Mouse (Mus musculus) forebrain, embryonic 13.5 days (tissue): ENCODE results near the gene Hspa4. TPM values are rescaled to one million over a fixed set of nuclear protein-coding genes. Genes with fewer than 3 reads are reported as not detected.
"Not testable (repeated sequence)": the region's sequence is repeated elsewhere in the genome, so short reads cannot be mapped to it uniquely, and the experiment has no call there.

Experiments
- ATAC-seq: fragments of 200-750 bp; cut with Nextera tagmentation; 2 replicates; pipeline ENCODE4 v1.8.0; 2017
- H3K27ac ChIP-seq: fragments of 300-500 bp; sonication (generic); 2 replicates; pipeline ENCODE4 v1.5.1; 2015; ENCODE audit warnings: inconsistent platforms, mild to moderate bottlenecking, moderate library complexity
- H3K27me3 ChIP-seq: fragments of 300-500 bp; sonication (generic); 2 replicates; pipeline ENCODE4 v1.6.1; 2015; ENCODE audit warnings: mild to moderate bottlenecking, inconsistent platforms
- H3K36me3 ChIP-seq: fragments of 300-500 bp; sonication (generic); 2 replicates; pipeline ENCODE4 v1.6.1; 2015; ENCODE audit warnings: mild to moderate bottlenecking, inconsistent platforms; ENCODE audit not compliant: poor library complexity, severe bottlenecking
- H3K4me1 ChIP-seq: fragments of 300-500 bp; sonication (generic); 2 replicates; pipeline ENCODE4 v1.6.1; 2015; ENCODE audit warnings: inconsistent platforms
- H3K4me2 ChIP-seq: fragments of 300-500 bp; sonication (generic); 2 replicates; pipeline ENCODE4 v1.6.1; 2015; ENCODE audit warnings: inconsistent platforms, mild to moderate bottlenecking, moderate library complexity
- H3K4me3 ChIP-seq: fragments of 300-500 bp; sonication (generic); 2 replicates; pipeline ENCODE4 v1.5.1; 2015; ENCODE audit warnings: mild to moderate bottlenecking, inconsistent platforms
- H3K9ac ChIP-seq: fragments of 300-500 bp; sonication (generic); 2 replicates; pipeline ENCODE4 v1.6.1; 2015; ENCODE audit warnings: mild to moderate bottlenecking, inconsistent platforms
- H3K9me3 ChIP-seq: fragments of 300-500 bp; sonication (generic); replicated peaks from 2 replicates; pipeline ENCODE4 v1.6.1; 2016; ENCODE audit warnings: inconsistent platforms
- WGBS: fragments of 180-500 bp; shearing (Covaris S2); methylation state at CpG from one replicate; pipeline ENCODE4 v1.1.7; 2015; 5-methylcytosine and 5-hydroxymethylcytosine counted together
- polyA plus RNA-seq: library from polyadenylated mRNA; unstranded; fragments of >200 nt; fragmentation: Nextera tagmentation; extraction: Ambion mirVana; gene quantifications from 2 replicates; pipeline ENCODE4 v1.2.1, GENCODE M21; 2015

Gene Hspa4
- 62.7 and 67.2 TPM in 2 replicates for polyA plus RNA-seq

DNA sequence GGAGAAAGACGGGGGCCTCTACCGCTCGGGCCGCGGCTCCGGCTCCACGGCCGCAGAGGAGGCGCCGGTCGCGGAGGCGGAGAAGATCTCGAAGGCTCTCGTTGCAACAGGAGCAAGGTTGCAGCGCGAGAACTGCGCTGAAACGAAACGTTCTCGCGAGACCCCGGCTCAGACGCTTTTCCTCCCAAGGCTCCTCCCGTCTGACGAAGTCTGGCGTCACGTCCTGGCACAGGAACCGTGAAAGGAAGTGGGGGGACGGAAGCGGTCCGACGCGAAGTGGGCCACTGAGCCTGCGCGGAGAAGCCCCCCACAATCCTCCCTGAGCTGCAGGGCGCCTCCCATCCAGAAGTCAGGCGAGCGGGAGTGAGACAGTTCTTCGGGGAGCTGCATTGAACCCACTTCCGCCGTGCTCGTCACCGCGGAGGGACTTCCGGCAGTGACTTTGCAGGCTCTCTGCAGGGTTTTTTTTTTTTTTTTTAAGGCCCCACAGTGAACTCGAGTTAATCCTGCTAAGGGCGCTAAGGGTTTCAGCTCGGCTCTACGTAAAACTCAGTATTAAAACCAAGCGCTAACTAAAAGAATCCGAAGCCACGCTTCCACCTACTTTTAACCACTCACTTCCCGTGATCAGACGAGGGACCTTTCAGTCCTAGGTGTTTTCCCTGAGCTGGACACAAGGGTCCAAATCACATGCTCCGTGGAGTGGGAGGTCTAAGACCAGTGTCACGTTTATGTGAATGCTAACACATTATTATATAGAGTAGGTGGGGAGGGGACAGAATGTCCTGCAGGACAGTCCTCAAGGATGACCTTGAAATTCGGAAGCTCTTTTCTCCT, at the start of gene Hspa4:
TSS of gene Hspa4 (minus strand) at position 128 of the 837 bp plus-strand sequence.
- Histone ChIP-seq H3K27me3 (no peaks in the 10 kb centered on the region), H3K4me3 (peak within 1 kb of the TSS; percentile 98), H3K4me2 (peak within 1 kb of the TSS; percentile 84), H3K9me3 (no peaks in the 10 kb centered on the region), H3K27ac (peak within 1 kb of the TSS; percentile 96), H3K4me1 (peaks cover 33% of the 10 kb centered on the region), H3K36me3 (peaks cover 3% of the 10 kb centered on the region; the same call in 1 of the 2 replicates), H3K9ac (peak within 1 kb of the TSS; percentile 98)
- ATAC-seq: peak; percentile 98
- under 1% methylated on average over 58 of the region's 58 CpGs for WGBS

DNA sequence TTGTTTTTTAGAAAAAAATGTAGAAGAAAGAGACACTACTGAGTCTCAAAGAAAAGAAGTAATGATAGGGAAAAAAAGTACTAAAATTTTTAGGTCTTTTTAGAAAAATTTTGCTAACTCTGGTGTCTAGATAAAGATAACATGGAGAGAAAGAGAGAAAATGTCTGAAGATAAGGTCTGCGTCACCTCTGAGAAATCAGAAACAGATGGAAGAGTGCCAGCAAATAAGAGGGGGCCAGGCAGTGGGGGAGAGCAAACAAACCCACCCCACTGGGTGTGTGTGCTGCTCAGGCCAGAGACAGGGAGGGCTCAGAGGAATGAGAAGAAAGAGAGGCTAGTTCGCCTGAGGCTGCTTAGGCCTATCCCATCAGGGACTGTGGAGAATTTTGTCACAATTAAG, 45.5 kb upstream of the Hspa4 start:
- H3K36me3 ChIP-seq: no peaks in the 10 kb centered on the region
- H3K9me3 ChIP-seq: no peaks in the 10 kb centered on the region
- H3K4me2 ChIP-seq: no peak overlapping the region
- H3K27ac ChIP-seq: no peak overlapping the region
- no peak overlapping the region for H3K4me3 ChIP-seq
- no peaks in the 10 kb centered on the region for H3K27me3 ChIP-seq
- 68% methylated on average over 2 of the region's 2 CpGs for WGBS
- H3K4me1 ChIP-seq: no peaks in the 10 kb centered on the region
- no peak for ATAC-seq
- no peak overlapping the region for H3K9ac ChIP-seq

DNA sequence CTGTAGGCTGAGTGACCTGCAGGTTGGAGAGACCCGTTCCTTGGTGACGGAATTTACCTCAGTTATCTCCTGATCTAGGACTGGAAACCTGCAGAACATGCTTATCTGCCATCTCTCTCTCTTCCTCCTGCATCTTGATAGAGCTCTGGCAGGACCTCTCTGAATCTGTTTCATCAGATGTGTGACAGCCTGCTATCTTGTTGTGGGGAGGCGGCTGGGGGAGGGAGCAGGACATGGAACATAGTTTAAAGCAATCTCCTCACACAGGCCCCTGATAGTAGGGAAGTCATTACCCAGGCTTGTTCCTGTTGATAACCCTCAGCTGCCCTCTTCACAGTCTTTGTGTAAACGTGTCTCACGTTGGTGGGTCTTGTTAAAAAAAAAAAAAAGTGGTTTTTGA, 45.1 kb upstream of the Hspa4 start:
- Histone ChIP-seq H3K27ac (no peak overlapping the region), H3K4me2 (no peak overlapping the region), H3K9me3 (no peaks in the 10 kb centered on the region), H3K9ac (no peak overlapping the region), H3K36me3 (no peaks in the 10 kb centered on the region), H3K4me3 (no peak overlapping the region), H3K4me1 (no peaks in the 10 kb centered on the region), H3K27me3 (no peaks in the 10 kb centered on the region)
- WGBS: 55% methylated on average over 5 of the region's 5 CpGs
- ATAC-seq: no peak

DNA sequence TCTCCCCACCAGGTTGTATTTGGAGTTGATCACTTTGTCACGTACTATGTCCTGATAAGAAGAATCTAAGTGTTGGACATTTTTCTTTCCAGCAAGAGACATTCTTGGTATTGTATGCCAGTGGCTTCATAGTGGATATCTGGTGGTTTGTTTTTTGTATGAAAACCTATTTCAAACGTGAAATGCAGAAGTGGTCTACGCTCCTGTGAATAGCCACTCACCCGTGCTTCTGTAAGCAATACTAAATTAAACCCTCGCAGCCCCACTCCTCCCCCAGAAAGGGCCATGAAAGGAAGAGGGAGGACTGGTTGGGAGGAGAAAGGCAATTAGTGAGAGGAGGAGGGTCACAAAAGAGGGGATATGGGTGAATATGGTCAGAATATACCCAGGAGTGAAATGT, 42.5 kb upstream of the Hspa4 start:
- no peaks in the 10 kb centered on the region for H3K4me1 ChIP-seq
- ATAC-seq: no peak
- H3K27me3 ChIP-seq: no peaks in the 10 kb centered on the region
- H3K27ac ChIP-seq: no peak overlapping the region
- no peaks in the 10 kb centered on the region for H3K9me3 ChIP-seq
- no peaks in the 10 kb centered on the region for H3K36me3 ChIP-seq
- H3K9ac ChIP-seq: no peak overlapping the region
- 52% methylated on average over 5 of the region's 5 CpGs for WGBS
- no peak overlapping the region for H3K4me2 ChIP-seq
- H3K4me3 ChIP-seq: no peak overlapping the region

DNA sequence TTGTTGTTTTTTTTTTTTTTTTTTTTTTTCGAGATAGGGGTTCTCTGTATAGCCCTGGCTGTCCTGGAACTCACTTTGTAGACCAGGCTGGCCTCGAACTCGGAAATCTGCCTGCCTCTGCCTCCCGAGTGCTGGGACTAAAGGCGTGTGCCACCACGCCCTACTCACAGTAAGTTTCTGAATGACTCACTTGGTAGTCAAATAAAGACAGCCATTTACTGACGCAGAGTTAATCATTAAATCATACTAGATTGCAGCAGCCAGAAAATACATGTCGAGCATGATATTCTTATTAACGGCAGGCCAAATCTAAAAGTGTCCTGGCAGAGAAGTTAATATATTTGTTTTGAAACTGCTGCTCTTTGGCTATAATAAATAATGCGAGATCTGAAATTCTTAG, 40.8 kb upstream of the Hspa4 start:
- WGBS: 91% methylated on average over 9 of the region's 10 CpGs
- not testable (repeated sequence) for H3K36me3 ChIP-seq, ATAC-seq

DNA sequence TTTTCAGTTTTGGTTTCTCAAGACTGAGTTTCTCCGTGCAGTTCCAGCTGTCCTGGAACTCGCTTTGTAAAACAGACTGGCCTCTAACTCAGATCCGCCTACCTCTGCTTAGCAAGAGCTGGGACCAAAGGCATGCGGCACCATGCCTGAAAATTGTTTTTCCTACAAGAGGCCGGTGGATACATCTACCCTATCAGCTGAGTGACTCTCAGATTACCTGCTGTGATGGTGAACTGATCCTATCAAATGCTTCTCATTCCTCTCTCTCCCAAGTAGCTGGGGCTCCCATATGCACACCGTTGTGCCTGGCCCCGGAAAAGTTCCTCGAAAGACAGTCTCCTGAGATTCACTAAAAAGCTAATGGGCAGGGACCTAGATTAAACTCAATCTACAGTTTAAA, 37.4 kb upstream of the Hspa4 start:
- Histone ChIP-seq H3K9me3 (no peaks in the 10 kb centered on the region), H3K27ac (no peak overlapping the region), H3K36me3 (peaks cover 7% of the 10 kb centered on the region; the same call in 1 of the 2 replicates), H3K4me1 (no peaks in the 10 kb centered on the region), H3K4me3 (no peak overlapping the region), H3K27me3 (no peaks in the 10 kb centered on the region), H3K9ac (no peak overlapping the region), H3K4me2 (no peak overlapping the region)
- 73% methylated on average over 8 of the region's 8 CpGs for WGBS
- ATAC-seq: no peak

More for the DNA sequence above, 40.8 kb upstream of the Hspa4 start:
- not testable (repeated sequence) for H3K9ac ChIP-seq, H3K4me3 ChIP-seq, H3K4me2 ChIP-seq, H3K27ac ChIP-seq, H3K27me3 ChIP-seq, H3K9me3 ChIP-seq, H3K4me1 ChIP-seq

DNA sequence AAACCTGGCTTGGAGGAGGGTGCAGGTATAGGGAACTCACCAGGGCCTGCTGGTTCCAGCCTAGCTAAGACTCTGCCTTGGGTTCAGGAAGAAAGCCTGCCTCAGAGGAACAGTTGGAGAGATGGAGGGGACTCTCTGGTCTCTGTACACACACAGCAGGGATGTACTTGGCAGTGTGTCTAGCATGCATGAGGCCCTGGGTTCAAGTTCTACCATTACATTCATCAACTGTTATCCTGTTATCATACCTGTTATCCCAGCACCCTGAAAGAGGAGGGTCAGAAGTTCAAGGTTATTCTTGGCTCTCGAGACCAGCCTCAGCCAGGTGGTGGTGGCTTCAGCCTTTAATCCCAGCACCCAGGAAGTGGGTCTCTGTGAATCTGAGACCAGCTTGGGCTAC, 36.7 kb upstream of the Hspa4 start:
- no peak overlapping the region for H3K9ac ChIP-seq
- peaks cover 14% of the 10 kb centered on the region for H3K36me3 ChIP-seq
- H3K27me3 ChIP-seq: no peaks in the 10 kb centered on the region
- H3K4me3 ChIP-seq: no peak overlapping the region
- no peak overlapping the region for H3K4me2 ChIP-seq
- no peaks in the 10 kb centered on the region for H3K9me3 ChIP-seq
- H3K27ac ChIP-seq: no peak overlapping the region
- no peaks in the 10 kb centered on the region for H3K4me1 ChIP-seq
- WGBS: 85% methylated on average over 1 of the region's 1 CpGs
- ATAC-seq: no peak

DNA sequence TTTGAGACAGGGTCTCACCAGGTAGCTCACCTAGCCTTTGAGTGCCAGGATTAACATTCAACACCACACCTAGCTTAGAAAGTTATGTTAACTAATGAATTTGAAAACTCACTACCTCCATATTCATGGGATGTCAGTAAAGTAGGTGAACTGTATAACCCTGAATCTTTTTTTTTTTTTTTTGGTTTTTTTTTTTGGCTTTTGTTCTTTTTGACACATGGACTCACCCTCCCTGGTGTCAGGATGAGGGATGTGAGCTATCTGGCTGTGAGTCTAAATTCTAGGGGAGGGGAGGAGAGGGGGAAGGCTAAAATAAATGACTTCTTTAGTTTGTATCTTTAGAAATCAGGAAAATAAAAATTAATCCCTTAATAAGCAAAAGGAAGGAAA, 35.9 kb upstream of the Hspa4 start:
- H3K27me3 ChIP-seq: no peaks in the 10 kb centered on the region
- H3K36me3 ChIP-seq: peaks cover 22% of the 10 kb centered on the region
- H3K9me3 ChIP-seq: no peaks in the 10 kb centered on the region
- H3K4me1 ChIP-seq: no peaks in the 10 kb centered on the region
- no peak overlapping the region for H3K27ac ChIP-seq
- H3K4me3 ChIP-seq: no peak overlapping the region
- H3K4me2 ChIP-seq: no peak overlapping the region
- H3K9ac ChIP-seq: no peak overlapping the region
- ATAC-seq: no peak

DNA sequence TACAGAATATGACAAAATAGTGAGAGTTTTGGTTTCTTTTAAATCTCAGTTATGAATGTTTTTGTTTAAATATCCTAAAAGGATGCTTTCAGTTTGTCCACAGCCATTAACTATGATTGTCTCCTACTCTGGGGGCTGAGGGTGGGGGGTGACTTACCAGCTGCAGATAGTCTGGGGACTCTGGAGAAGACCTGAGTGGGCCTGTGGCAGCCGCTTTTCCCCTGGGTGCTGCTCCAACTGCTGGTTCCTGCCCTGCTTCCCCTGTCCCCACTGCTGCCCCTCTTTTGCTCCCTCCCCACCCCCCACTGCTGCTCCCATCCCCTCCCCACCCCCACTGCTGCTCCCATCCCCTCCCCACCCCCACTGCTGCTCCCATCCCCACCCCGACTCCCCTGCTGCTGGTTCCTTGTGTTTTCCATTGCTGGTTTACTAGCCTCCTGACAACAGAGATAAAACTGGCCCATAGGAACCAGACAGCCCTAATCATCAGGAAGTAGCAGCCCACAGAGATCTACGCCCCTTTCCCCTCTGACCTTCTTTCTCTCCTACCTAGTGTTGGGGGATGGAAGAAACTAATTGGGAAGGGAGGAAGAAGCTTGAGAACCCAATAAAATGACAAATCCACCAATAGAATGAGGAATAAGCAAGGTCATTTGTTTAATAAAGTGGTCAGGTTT, 35.4 kb upstream of the Hspa4 start:
- no peak overlapping the region for H3K4me2 ChIP-seq
- no peak overlapping the region for H3K9ac ChIP-seq
- 47% methylated on average over 3 of the region's 3 CpGs for WGBS
- H3K4me3 ChIP-seq: no peak overlapping the region
- H3K9me3 ChIP-seq: no peaks in the 10 kb centered on the region
- peaks cover 27% of the 10 kb centered on the region for H3K36me3 ChIP-seq
- no peaks in the 10 kb centered on the region for H3K4me1 ChIP-seq
- no peak for ATAC-seq
- H3K27me3 ChIP-seq: no peaks in the 10 kb centered on the region
- H3K27ac ChIP-seq: no peak overlapping the region

DNA sequence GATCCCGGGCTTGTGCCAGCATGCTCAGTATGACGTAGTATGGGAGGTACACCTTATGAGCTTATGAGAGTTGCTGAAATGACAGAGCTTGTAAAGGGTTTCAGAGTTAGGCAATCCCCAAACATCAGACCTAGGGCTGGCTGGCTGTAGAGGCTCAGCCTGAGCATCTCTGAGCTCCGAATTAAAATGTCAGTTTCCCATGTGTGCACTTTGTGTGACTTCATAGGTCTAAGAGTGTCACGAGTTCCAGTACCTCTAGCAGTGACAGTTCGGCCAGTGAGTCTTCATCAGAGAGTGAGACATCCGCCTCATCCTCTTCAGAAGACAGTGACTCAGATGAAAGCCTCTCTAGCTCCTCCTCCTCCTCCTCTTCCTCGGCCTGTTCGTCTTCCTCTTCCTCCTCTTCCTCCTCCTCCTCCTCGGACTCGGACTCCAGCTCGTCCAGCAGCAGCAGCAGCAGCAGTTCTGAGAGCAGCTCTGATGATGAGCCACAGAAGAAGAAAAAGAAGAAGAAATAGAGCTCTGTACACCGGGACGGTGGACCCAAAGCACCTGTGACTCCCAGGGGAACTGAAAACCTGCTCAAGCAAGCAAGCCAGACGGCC, 31.9 kb upstream of the Hspa4 start:
- Histone ChIP-seq H3K27ac (no peak overlapping the region), H3K27me3 (no peaks in the 10 kb centered on the region), H3K9ac (no peak overlapping the region), H3K36me3 (peaks cover 58% of the 10 kb centered on the region), H3K4me1 (no peaks in the 10 kb centered on the region), H3K9me3 (no peaks in the 10 kb centered on the region), H3K4me2 (no peak overlapping the region), H3K4me3 (no peak overlapping the region)
- no peak for ATAC-seq
- WGBS: 85% methylated on average over 13 of the region's 14 CpGs

DNA sequence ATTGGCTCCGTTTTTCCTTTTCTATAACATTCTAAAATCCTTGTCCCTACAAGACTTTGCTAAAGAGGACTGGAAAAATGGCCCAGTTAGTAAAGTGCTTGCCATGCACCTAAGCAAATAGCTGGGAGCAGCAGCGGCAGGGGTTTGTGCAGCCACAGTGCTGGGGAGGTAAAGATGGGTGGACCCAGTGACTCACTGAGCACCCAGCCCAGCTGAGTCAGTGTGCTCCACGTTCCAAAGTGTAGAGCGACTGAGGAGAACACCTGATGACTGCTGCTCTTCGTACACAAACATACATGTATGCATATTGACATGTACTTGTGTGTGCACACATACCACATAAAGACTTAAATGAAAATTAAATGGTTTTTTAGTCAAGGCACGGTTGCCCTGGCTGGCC, 30.9 kb upstream of the Hspa4 start:
- Histone ChIP-seq H3K9ac (no peak overlapping the region), H3K9me3 (no peaks in the 10 kb centered on the region), H3K4me1 (no peaks in the 10 kb centered on the region), H3K4me2 (no peak overlapping the region), H3K27ac (no peak overlapping the region), H3K4me3 (no peak overlapping the region), H3K36me3 (peaks cover 62% of the 10 kb centered on the region), H3K27me3 (no peaks in the 10 kb centered on the region)
- WGBS: 92% methylated on average over 6 of the region's 6 CpGs
- no peak for ATAC-seq

DNA sequence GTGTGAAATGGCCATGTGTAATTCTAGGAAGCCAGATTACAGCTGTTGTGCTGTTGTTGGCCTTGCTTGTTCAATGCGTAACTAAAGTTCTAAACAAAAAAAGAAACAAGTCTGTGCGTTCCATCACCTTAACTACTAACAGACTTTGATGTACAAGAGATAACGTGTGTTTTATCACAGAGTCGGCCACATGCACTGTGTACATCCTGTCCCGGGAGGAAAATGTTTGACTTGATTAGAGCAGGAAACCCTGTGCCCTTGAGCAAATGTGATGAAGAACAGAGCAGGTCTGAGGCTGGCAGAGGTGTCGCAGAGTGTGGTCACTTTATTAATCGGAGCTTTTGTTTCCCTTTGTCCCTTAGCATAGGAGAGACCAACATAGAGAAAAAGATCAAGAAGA, 30.1 kb upstream of the Hspa4 start:
- H3K27me3 ChIP-seq: no peaks in the 10 kb centered on the region
- H3K4me1 ChIP-seq: peaks cover 5% of the 10 kb centered on the region
- H3K4me3 ChIP-seq: no peak overlapping the region
- H3K9me3 ChIP-seq: no peaks in the 10 kb centered on the region
- ATAC-seq: no peak
- H3K36me3 ChIP-seq: peaks cover 62% of the 10 kb centered on the region
- WGBS: 92% methylated on average over 7 of the region's 7 CpGs
- H3K4me2 ChIP-seq: no peak overlapping the region
- no peak overlapping the region for H3K9ac ChIP-seq
- no peak overlapping the region for H3K27ac ChIP-seq
